Mouse (Mus musculus): ENCODE measurements around the gene Gja5. TPM values are rescaled to one million over a fixed set of nuclear protein-coding genes. Genes with fewer than 3 reads are reported as not detected.

The Gja5 gene
- polyA plus RNA-seq, 1 experiment from 2014 or later = 34.7 TPM

GRCm38 (mm10) chr3:96905592-96905991 lies 1.1 kb downstream of the Gja5 start:
- Histone ChIP-seq H3K27me3 (ENCODE audit: control insufficient read depth, insufficient read depth, low read length) (peaks cover 9% of the 10 kb centered on the region), H3K9ac (ENCODE audit: low read depth, low read length) (peak overlapping the region; percentile 83; the same call in 1 of the 2 replicates), H3K27ac (ENCODE audit: low read depth, low read length) (no peak overlapping the region), H3K36me3 (ENCODE audit: control insufficient read depth, insufficient read depth, low read length) (no peaks in the 10 kb centered on the region), H3K4me3 (ENCODE audit: low read depth, low read length) (peak overlapping the region; percentile 81), H3K4me2 (peak overlapping the region; percentile 80), H3K4me1 (ENCODE audit: control insufficient read depth, insufficient read depth, low read length) (peaks cover 3% of the 10 kb centered on the region; the same call in 1 of the 2 replicates), H3K9me3 (replicated peaks; ENCODE audit: control insufficient read depth, low read length) (no peaks in the 10 kb centered on the region)
- 50% methylated on average over 9 of the region's 9 CpGs for WGBS (ENCODE audit: insufficient replicate concordance)
- no peak for ATAC-seq (replicated peaks; ENCODE audit: insufficient number of reproducible peaks, low FRiP score, low TSS enrichment)

GRCm38 (mm10) chr3:96920991-96921390 lies 16.5 kb downstream of the Gja5 start:
- no peak for ATAC-seq (replicated peaks; ENCODE audit: insufficient number of reproducible peaks, low FRiP score, low TSS enrichment)
- no peaks in the 10 kb centered on the region for H3K36me3 ChIP-seq (ENCODE audit: control insufficient read depth, insufficient read depth, low read length)
- H3K27ac ChIP-seq (ENCODE audit: low read depth, low read length) = no peak overlapping the region
- 77% methylated on average over 7 of the region's 7 CpGs for WGBS (ENCODE audit: insufficient replicate concordance)
- no peak overlapping the region for H3K4me2 ChIP-seq
- H3K9me3 ChIP-seq (replicated peaks; ENCODE audit: control insufficient read depth, low read length) = no peaks in the 10 kb centered on the region
- no peaks in the 10 kb centered on the region for H3K4me1 ChIP-seq (ENCODE audit: control insufficient read depth, insufficient read depth, low read length)
- H3K27me3 ChIP-seq (ENCODE audit: control insufficient read depth, insufficient read depth, low read length) = no peaks in the 10 kb centered on the region
- H3K9ac ChIP-seq (ENCODE audit: low read depth, low read length) = no peak overlapping the region
- H3K4me3 ChIP-seq (ENCODE audit: low read depth, low read length) = no peak overlapping the region

DNA sequence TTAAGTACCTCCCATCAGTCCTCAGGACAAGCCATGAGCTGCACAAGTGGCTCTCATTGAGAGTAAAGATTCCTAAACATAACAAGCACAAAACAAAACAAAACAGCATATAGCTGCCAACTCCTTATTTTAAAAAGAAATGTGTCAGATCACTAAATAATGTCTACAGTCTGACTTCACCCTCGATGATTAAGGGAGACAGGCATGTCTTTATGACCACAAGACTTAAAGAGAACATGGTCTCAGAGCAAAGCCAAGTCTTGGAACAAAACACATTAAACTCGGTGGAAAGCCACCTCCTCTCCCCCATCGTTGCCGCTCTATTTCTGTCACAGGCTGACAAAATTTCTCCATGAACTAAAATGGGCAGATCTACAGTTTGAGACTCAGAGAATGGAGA lies 20.1 kb downstream of the Gja5 start:
- no peaks in the 10 kb centered on the region for H3K4me1 ChIP-seq (ENCODE audit: control insufficient read depth, insufficient read depth, low read length)
- H3K27me3 ChIP-seq (ENCODE audit: control insufficient read depth, insufficient read depth, low read length) = no peaks in the 10 kb centered on the region
- 77% methylated on average over 4 of the region's 4 CpGs for WGBS (ENCODE audit: insufficient replicate concordance)
- H3K9me3 ChIP-seq (replicated peaks; ENCODE audit: control insufficient read depth, low read length) = no peaks in the 10 kb centered on the region
- no peak overlapping the region for H3K4me3 ChIP-seq (ENCODE audit: low read depth, low read length)
- H3K36me3 ChIP-seq (ENCODE audit: control insufficient read depth, insufficient read depth, low read length) = no peaks in the 10 kb centered on the region
- no peak overlapping the region for H3K4me2 ChIP-seq
- no peak for ATAC-seq (replicated peaks; ENCODE audit: insufficient number of reproducible peaks, low FRiP score, low TSS enrichment)
- no peak overlapping the region for H3K9ac ChIP-seq (ENCODE audit: low read depth, low read length)
- H3K27ac ChIP-seq (ENCODE audit: low read depth, low read length) = no peak overlapping the region

DNA sequence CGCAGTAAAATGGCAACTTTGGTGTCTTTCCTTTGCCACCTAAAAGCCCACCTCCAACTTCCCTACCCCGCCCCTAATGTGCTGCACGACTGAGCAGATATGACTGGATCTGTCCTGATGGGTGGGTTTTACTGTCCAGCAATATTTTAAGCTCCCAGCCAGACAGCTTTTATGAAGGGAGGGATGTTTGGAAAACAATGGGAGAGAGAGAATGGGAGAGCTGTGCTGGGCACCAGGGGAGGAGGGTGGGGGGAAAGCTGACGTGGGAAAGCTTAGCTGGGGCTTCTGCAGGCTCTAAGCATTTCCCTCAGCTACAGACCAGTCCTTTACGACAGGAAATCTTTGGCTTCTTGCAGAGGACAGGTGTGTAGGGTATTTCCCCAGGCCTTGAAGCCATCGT lies 21.4 kb downstream of the Gja5 start, which contains the start of gene Gja8:
TSS of gene Gja8 (minus strand) at position 101 of the 400 bp plus-strand sequence.
- Histone ChIP-seq H3K4me2 (no peak within 1 kb of the TSS), H3K36me3 (ENCODE audit: control insufficient read depth, insufficient read depth, low read length) (no peaks in the 10 kb centered on the region), H3K4me1 (ENCODE audit: control insufficient read depth, insufficient read depth, low read length) (peaks cover 2% of the 10 kb centered on the region; the same call in 1 of the 2 replicates), H3K9ac (ENCODE audit: low read depth, low read length) (no peak within 1 kb of the TSS), H3K27ac (ENCODE audit: low read depth, low read length) (no peak within 1 kb of the TSS), H3K4me3 (ENCODE audit: low read depth, low read length) (no peak within 1 kb of the TSS), H3K27me3 (ENCODE audit: control insufficient read depth, insufficient read depth, low read length) (no peaks in the 10 kb centered on the region), H3K9me3 (replicated peaks; ENCODE audit: control insufficient read depth, low read length) (no peaks in the 10 kb centered on the region)
- no peak for ATAC-seq (replicated peaks; ENCODE audit: insufficient number of reproducible peaks, low FRiP score, low TSS enrichment)
- WGBS (ENCODE audit: insufficient replicate concordance) = 62% methylated on average over 6 of the region's 6 CpGs

GRCm38 (mm10) chr3:96931261-96931681 lies 26.8 kb downstream of the Gja5 start:
- Histone ChIP-seq H3K4me3 (ENCODE audit: low read depth, low read length) (no peak overlapping the region), H3K27ac (ENCODE audit: low read depth, low read length) (no peak overlapping the region), H3K9me3 (replicated peaks; ENCODE audit: control insufficient read depth, low read length) (no peaks in the 10 kb centered on the region), H3K36me3 (ENCODE audit: control insufficient read depth, insufficient read depth, low read length) (no peaks in the 10 kb centered on the region), H3K9ac (ENCODE audit: low read depth, low read length) (no peak overlapping the region; the same call in 1 of the 2 replicates), H3K4me2 (no peak overlapping the region; the same call in 1 of the 2 replicates), H3K4me1 (ENCODE audit: control insufficient read depth, insufficient read depth, low read length) (peaks cover 7% of the 10 kb centered on the region; the same call in 1 of the 2 replicates), H3K27me3 (ENCODE audit: control insufficient read depth, insufficient read depth, low read length) (peaks cover 14% of the 10 kb centered on the region)
- WGBS (ENCODE audit: insufficient replicate concordance) = 45% methylated on average over 5 of the region's 5 CpGs
- ATAC-seq (replicated peaks; ENCODE audit: insufficient number of reproducible peaks, low FRiP score, low TSS enrichment) = no peak

GRCm38 (mm10) chr3:96936241-96936640 lies 31.7 kb downstream of the Gja5 start:
- 8% methylated on average over 6 of the region's 6 CpGs for WGBS (ENCODE audit: insufficient replicate concordance)
- peaks cover 6% of the 10 kb centered on the region for H3K4me1 ChIP-seq (ENCODE audit: control insufficient read depth, insufficient read depth, low read length)
- no peaks in the 10 kb centered on the region for H3K9me3 ChIP-seq (replicated peaks; ENCODE audit: control insufficient read depth, low read length)
- no peak overlapping the region for H3K9ac ChIP-seq (ENCODE audit: low read depth, low read length)
- peaks cover 14% of the 10 kb centered on the region for H3K27me3 ChIP-seq (ENCODE audit: control insufficient read depth, insufficient read depth, low read length)
- no peak for ATAC-seq (replicated peaks; ENCODE audit: insufficient number of reproducible peaks, low FRiP score, low TSS enrichment)
- no peak overlapping the region for H3K4me3 ChIP-seq (ENCODE audit: low read depth, low read length)
- no peak overlapping the region for H3K27ac ChIP-seq (ENCODE audit: low read depth, low read length)
- no peak overlapping the region for H3K4me2 ChIP-seq
- no peaks in the 10 kb centered on the region for H3K36me3 ChIP-seq (ENCODE audit: control insufficient read depth, insufficient read depth, low read length)

- WGBS (ENCODE audit: insufficient replicate concordance) = 42% methylated on average over 5 of the region's 5 CpGs
- H3K27ac ChIP-seq (ENCODE audit: low read depth, low read length) = no peak overlapping the region
- H3K9ac ChIP-seq (ENCODE audit: low read depth, low read length) = no peak overlapping the region
Observed at GRCm38 (mm10) chr3:96937606-96938005, 33.1 kb downstream of the Gja5 start.

DNA sequence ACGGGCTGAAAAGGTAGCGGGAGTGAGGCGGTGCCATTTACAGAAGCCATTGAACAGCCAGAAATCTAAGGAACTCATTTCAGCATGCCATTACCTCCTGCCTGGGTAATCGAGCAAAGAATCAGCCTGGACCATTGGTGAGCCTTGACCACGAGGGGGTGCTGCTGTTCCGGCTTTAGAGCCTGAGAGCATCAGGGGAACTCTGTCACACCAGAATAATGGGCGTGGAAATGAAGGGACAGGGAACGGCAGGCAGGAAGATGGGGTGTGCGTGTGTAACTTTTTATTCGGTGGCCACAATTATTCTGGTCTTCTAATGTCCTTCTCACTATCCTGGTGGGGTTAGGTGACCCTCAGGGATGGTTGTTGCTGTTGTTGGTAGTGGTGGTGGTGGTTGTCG lies 34.2 kb downstream of the Gja5 start:
- H3K4me2 ChIP-seq = peak overlapping the region; percentile 39
- no peak for ATAC-seq (replicated peaks; ENCODE audit: insufficient number of reproducible peaks, low FRiP score, low TSS enrichment)
- H3K36me3 ChIP-seq (ENCODE audit: control insufficient read depth, insufficient read depth, low read length) = no peaks in the 10 kb centered on the region
- 0 out of 2 replicates have a peak, but pooled peaks cover 3% of the 10 kb centered on the region for H3K9me3 ChIP-seq (replicated peaks; ENCODE audit: control insufficient read depth, low read length)
- H3K4me1 ChIP-seq (ENCODE audit: control insufficient read depth, insufficient read depth, low read length) = peaks cover 4% of the 10 kb centered on the region; the same call in 1 of the 2 replicates
- WGBS (ENCODE audit: insufficient replicate concordance) = 10% methylated on average over 11 of the region's 11 CpGs
- H3K9ac ChIP-seq (ENCODE audit: low read depth, low read length) = no peak overlapping the region
- no peak overlapping the region for H3K27ac ChIP-seq (ENCODE audit: low read depth, low read length)
- peak overlapping the region; percentile 19; the same call in 1 of the 2 replicates for H3K4me3 ChIP-seq (ENCODE audit: low read depth, low read length)
- H3K27me3 ChIP-seq (ENCODE audit: control insufficient read depth, insufficient read depth, low read length) = peaks cover 8% of the 10 kb centered on the region

More at GRCm38 (mm10) chr3:96937606-96938005, 33.1 kb downstream of the Gja5 start:
- peaks cover 10% of the 10 kb centered on the region for H3K27me3 ChIP-seq (ENCODE audit: control insufficient read depth, insufficient read depth, low read length)
- H3K4me1 ChIP-seq (ENCODE audit: control insufficient read depth, insufficient read depth, low read length) = peaks cover 4% of the 10 kb centered on the region; the same call in 1 of the 2 replicates
- H3K9me3 ChIP-seq (replicated peaks; ENCODE audit: control insufficient read depth, low read length) = no peaks in the 10 kb centered on the region
- H3K36me3 ChIP-seq (ENCODE audit: control insufficient read depth, insufficient read depth, low read length) = no peaks in the 10 kb centered on the region
- no peak overlapping the region for H3K4me3 ChIP-seq (ENCODE audit: low read depth, low read length)
- H3K4me2 ChIP-seq = no peak overlapping the region
- ATAC-seq (replicated peaks; ENCODE audit: insufficient number of reproducible peaks, low FRiP score, low TSS enrichment) = no peak

DNA sequence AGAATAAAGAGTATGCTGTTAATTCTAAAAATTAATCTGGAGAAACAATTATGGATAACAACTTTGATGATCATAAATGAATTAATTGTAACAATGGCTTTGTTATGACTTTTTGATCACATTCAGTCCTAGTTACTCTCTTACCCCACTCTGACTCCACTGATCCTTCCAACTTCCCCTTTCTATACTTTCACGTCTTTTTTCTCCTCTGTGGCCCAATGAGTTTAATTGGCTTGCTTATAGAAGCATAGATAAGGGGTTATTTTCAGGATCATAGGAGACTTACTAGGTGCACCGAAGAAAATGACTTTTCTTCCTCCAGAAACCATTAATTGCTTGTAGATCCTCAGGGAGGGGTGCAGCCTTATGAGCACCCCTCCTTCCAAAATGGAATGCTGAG lies 38.2 kb downstream of the Gja5 start:
- Histone ChIP-seq H3K27ac (ENCODE audit: low read depth, low read length) (no peak overlapping the region), H3K4me2 (no peak overlapping the region), H3K27me3 (ENCODE audit: control insufficient read depth, insufficient read depth, low read length) (no peaks in the 10 kb centered on the region), H3K4me1 (ENCODE audit: control insufficient read depth, insufficient read depth, low read length) (peaks cover 4% of the 10 kb centered on the region; the same call in 1 of the 2 replicates), H3K36me3 (ENCODE audit: control insufficient read depth, insufficient read depth, low read length) (no peaks in the 10 kb centered on the region), H3K9ac (ENCODE audit: low read depth, low read length) (no peak overlapping the region), H3K4me3 (ENCODE audit: low read depth, low read length) (no peak overlapping the region), H3K9me3 (replicated peaks; ENCODE audit: control insufficient read depth, low read length) (0 out of 2 replicates have a peak, but pooled peaks cover 3% of the 10 kb centered on the region)
- 82% methylated on average over 2 of the region's 2 CpGs for WGBS (ENCODE audit: insufficient replicate concordance)
- ATAC-seq (replicated peaks; ENCODE audit: insufficient number of reproducible peaks, low FRiP score, low TSS enrichment) = no peak
